In genomic region chr17:47260976-47261375, GRCm38 (mm10) we compare ENCODE assay signal across 20 mouse cellular contexts.
DNase-seq lines count a peak whose midpoint lies in the region; ATAC-seq and TF ChIP-seq lines count a peak whose summit lies in the region.
"Had no signal": no experiment of that assay in that cellular context is flagged by ENCODE, and none has a peak within 500 bp of the region (broad histone marks: within the 10 kb centered on the region; RNA-seq: fewer than 3 reads in every experiment).

No protein-coding gene starts in this region.

- H3K9me3 ChIP-seq in liver, postnatal 0 days (ENCODE audit: low read length) = no peaks in the 10 kb centered on the region
- H3K9me3 ChIP-seq: hindbrain, embryonic 15.5 days had no signal

- H3K36me3 ChIP-seq in liver, postnatal 0 days (replicated peaks; ENCODE audit: insufficient read depth, low read length) = no peaks in the 10 kb centered on the region
- H3K36me3 ChIP-seq: hindbrain, embryonic 15.5 days had no signal

- WGBS in liver, postnatal 0 days (ENCODE audit: insufficient replicate concordance) = 58% methylated on average over 3 of the region's 4 CpGs

- no peaks in the 10 kb centered on the region for H3K27me3 ChIP-seq in liver, postnatal 0 days (ENCODE audit: insufficient read depth, low read length)
- H3K27me3 ChIP-seq: forebrain, embryonic 13.5 days; heart, embryonic 13.5 days; hindbrain, embryonic 15.5 days had no signal

- no peaks in the 10 kb centered on the region for H3K4me1 ChIP-seq in liver, postnatal 0 days (ENCODE audit: insufficient read depth)
- H3K4me1 ChIP-seq: embryonic facial prominence, embryonic 10.5 days; forebrain, embryonic 13.5 days; heart, embryonic 13.5 days; hindbrain, embryonic 15.5 days had no signal

- TF ChIP-seq EP300 in liver, postnatal 0 days (IDR thresholded peaks at IDR 0.05; ENCODE audit: low read depth) = no peak

- no peak overlapping the region for H3K4me3 ChIP-seq in liver, postnatal 0 days (ENCODE audit: low read depth, low read length)
- H3K4me3 ChIP-seq: embryonic facial prominence, embryonic 10.5 days; forebrain, embryonic 13.5 days; heart, embryonic 13.5 days; hindbrain, embryonic 15.5 days had no signal

- no peak overlapping the region for H3K4me2 ChIP-seq in liver, postnatal 0 days (ENCODE audit: low read depth, low read length)
- H3K4me2 ChIP-seq: forebrain, embryonic 13.5 days; heart, embryonic 13.5 days; hindbrain, embryonic 15.5 days had no signal

- peak; percentile 41 for DNase-seq in adrenal gland, adult 8-10 months
- DNase-seq in adrenal gland, postnatal 25 days = no peak
- DNase-seq in adrenal gland, postnatal 14 days = peak; percentile 31
- peak; percentile 42 for DNase-seq in induced T-regulatory cell, adult 2 months (ENCODE audit: low read depth)
- DNase-seq in liver, postnatal 0 days = no peak
- DNase-seq in urinary bladder, postnatal 25 days (ENCODE audit: low spot score) = no peak
- no peak for DNase-seq in spleen, adult 12 weeks (ENCODE audit: low spot score)
- DNase-seq: cerebellum, adult 18-20 months; cerebellum, adult 9-11 months; cerebellum, postnatal 36 days; forebrain, postnatal 0 days; gastrocnemius, postnatal 25 days; heart, adult 11 months; heart, postnatal 36 days had no signal

- TF ChIP-seq CTCF in liver, postnatal 0 days (IDR thresholded peaks at IDR 0.05; ENCODE audit: low read depth) = no peak

- no peak for ATAC-seq in liver, postnatal 0 days
- ATAC-seq: forebrain, embryonic 13.5 days; forebrain, postnatal 0 days; inflammation-experienced regulatory T-cells, adult 6 months; intestine, postnatal 0 days had no signal

- no peak overlapping the region for H3K27ac ChIP-seq in liver, postnatal 0 days (ENCODE audit: low read depth)
- H3K27ac ChIP-seq: embryonic facial prominence, embryonic 10.5 days; forebrain, embryonic 13.5 days; heart, embryonic 13.5 days; hindbrain, embryonic 15.5 days had no signal

- no peak overlapping the region for H3K9ac ChIP-seq in liver, postnatal 0 days (replicated peaks)
- H3K9ac ChIP-seq: forebrain, embryonic 13.5 days; forebrain, postnatal 0 days; heart, embryonic 13.5 days; hindbrain, embryonic 15.5 days had no signal

Comparison
In these comparisons a context has a peak if more than half of its experiments do, and no peak if none do; other contexts are left out.
1. DNase-seq: peak in adrenal gland, adult 8-10 months (single experiment), adrenal gland, postnatal 14 days (single experiment) and induced T-regulatory cell, adult 2 months (single experiment); none in adrenal gland, postnatal 25 days (single experiment), liver, postnatal 0 days (single experiment), urinary bladder, postnatal 25 days (single experiment) and spleen, adult 12 weeks (single experiment).